Mouse (Mus musculus) heart, embryonic 11.5 days (tissue): ENCODE data around the gene Lrmda. TPM values are rescaled to one million over a fixed set of nuclear protein-coding genes. Genes with fewer than 3 reads are reported as not detected.

Experiments used
- ATAC-seq: fragments of 200-750 bp; cut with Nextera tagmentation; replicated peaks from 2 replicates; pipeline ENCODE4 v1.8.0; 2017; ENCODE audit warnings: moderate library complexity; ENCODE audit not compliant: insufficient number of reproducible peaks, low FRiP score, low TSS enrichment
- H3K27ac ChIP-seq: fragments of 300-500 bp; sonication (generic); 2 replicates; pipeline ENCODE4 v1.5.1; 2014; ENCODE audit warnings: mild to moderate bottlenecking, low read depth, low read length
- H3K27me3 ChIP-seq: fragments of 300-500 bp; sonication (generic); 2 replicates; pipeline ENCODE4 v1.6.1; 2014; ENCODE audit warnings: mild to moderate bottlenecking, low read length, mixed read lengths; ENCODE audit not compliant: control insufficient read depth, insufficient read depth
- H3K36me3 ChIP-seq: fragments of 300-500 bp; sonication (generic); 2 replicates; pipeline ENCODE4 v1.6.1; 2014; ENCODE audit warnings: mild to moderate bottlenecking, low read length, moderate library complexity, mixed read lengths; ENCODE audit not compliant: control insufficient read depth, insufficient read depth
- H3K4me1 ChIP-seq: fragments of 300-500 bp; sonication (generic); 2 replicates; pipeline ENCODE4 v1.6.1; 2014; ENCODE audit warnings: low read length; ENCODE audit not compliant: control insufficient read depth, insufficient read depth
- H3K4me2 ChIP-seq: fragments of 300-500 bp; sonication (generic); 2 replicates; pipeline ENCODE4 v1.6.1; 2014; ENCODE audit warnings: mild to moderate bottlenecking, moderate library complexity
- H3K4me3 ChIP-seq: fragments of 300-500 bp; sonication (generic); 2 replicates; pipeline ENCODE4 v1.5.1; 2014; ENCODE audit warnings: low read depth, low read length
- H3K9ac ChIP-seq: fragments of 300-500 bp; sonication (generic); 2 replicates; pipeline ENCODE4 v1.6.1; 2014; ENCODE audit warnings: mild to moderate bottlenecking, low read depth, low read length, moderate library complexity
- H3K9me3 ChIP-seq: fragments of 300-500 bp; sonication (generic); replicated peaks from 2 replicates; pipeline ENCODE4 v1.6.1; 2016; ENCODE audit warnings: low read length; ENCODE audit not compliant: control insufficient read depth
- WGBS: fragments of 180-500 bp; shearing (Covaris S2); extraction: QIAGEN DNeasy Blood & Tissue Kit; methylation state at CpG from one replicate; pipeline ENCODE4 v1.1.7; 2014; ENCODE audit not compliant: insufficient replicate concordance; 5-methylcytosine and 5-hydroxymethylcytosine counted together
- polyA plus RNA-seq: library from polyadenylated mRNA; unstranded; fragments of >200 nt; fragmentation: Nextera tagmentation; extraction: Ambion mirVana; gene quantifications from 2 replicates; pipeline ENCODE4 v1.2.1, GENCODE M21; 2014

The Lrmda gene
- polyA plus RNA-seq, 1 experiment from 2014 or later = 0.70 TPM

DNA sequence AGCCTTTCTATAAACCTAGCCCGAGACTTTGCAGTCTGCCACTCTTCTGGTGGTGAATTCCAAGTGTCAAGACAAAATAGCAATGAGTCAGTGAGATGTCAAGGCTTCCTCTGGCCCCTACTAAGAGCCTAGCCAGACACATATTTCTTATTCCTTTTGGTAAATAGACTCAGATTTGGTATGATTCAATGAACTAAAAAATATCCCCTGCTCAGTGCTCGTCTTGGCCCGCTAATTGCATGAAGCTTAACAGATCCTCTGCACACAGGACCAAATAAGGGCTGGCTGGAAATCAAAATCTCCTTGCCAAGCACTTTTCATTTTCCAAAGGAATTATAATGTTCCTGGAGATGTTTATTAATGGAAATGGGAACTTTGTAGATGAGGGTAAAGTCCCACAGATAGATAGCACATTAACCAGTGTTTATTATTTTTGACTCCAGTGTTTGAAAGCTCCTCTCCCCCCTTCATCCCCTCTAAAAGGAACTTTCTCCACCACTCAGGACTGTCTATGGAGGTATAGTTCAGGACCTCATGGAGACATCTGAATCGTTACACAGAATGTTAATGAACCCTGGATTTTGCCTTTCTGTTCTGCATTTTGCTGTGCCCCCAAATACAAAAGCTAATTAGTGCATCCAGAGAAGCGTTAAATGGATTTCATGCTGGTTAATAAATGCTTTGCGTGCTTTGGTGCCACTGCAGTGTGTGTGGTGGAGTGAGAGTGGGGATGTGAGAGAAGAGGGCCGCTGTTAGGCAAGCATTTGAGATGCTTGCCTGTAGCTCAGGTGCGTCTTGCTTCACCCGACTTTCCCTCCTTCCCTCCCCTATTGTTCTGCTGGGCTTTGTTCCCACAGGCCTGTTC is 945.5 kb downstream of the Lrmda start:
- Histone ChIP-seq H3K27ac (no peak overlapping the region), H3K36me3 (no peaks in the 10 kb centered on the region), H3K9ac (no peak overlapping the region), H3K27me3 (no peaks in the 10 kb centered on the region), H3K4me1 (no peaks in the 10 kb centered on the region), H3K9me3 (no peaks in the 10 kb centered on the region), H3K4me2 (no peak overlapping the region), H3K4me3 (no peak overlapping the region)
- 73% methylated on average over 9 of the region's 9 CpGs for WGBS
- no peak for ATAC-seq

DNA sequence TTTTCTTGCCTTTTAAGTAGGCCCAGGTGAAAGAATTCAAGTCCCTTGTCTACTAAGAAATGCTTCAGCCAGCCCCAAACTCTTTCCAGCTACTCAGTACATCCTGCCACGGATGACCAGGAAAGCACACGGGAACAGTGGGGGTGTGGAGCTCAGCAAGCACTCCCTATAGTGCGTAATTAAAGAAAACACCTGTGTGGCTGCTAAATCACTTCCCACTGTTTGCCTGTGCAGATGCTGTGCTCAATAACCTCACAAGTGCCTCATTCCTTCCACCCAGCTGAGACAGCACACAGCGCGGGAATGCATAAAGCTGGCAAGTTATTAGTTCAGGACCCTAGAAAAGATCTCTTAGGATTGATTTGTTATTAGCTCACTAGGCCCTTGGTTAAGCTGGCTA is 949.2 kb downstream of the Lrmda start:
- ATAC-seq = no peak
- no peak overlapping the region for H3K4me3 ChIP-seq
- H3K4me2 ChIP-seq = no peak overlapping the region
- no peak overlapping the region for H3K9ac ChIP-seq
- H3K9me3 ChIP-seq = no peaks in the 10 kb centered on the region
- no peak overlapping the region for H3K27ac ChIP-seq
- H3K36me3 ChIP-seq = no peaks in the 10 kb centered on the region
- WGBS = 82% methylated on average over 5 of the region's 5 CpGs
- H3K27me3 ChIP-seq = no peaks in the 10 kb centered on the region
- H3K4me1 ChIP-seq = no peaks in the 10 kb centered on the region

DNA sequence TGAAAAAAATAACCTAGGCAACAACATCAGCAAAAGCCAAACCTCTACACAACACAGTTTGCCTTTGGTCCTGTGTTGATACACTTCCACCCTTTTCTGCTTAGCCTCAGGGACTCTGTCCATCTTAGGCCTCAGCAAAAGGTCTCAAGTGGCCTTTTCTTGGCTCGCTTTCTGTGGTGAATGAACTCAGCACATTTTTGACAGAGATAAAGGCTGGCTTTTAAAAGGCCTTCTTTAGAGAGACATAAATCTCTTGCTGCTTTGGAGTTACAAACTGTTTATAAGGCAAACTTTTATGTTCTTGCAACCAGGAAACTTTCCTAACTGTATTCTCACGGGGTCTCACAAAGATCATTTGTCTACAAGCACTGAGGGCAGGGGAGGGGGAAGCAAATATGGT is 967.2 kb downstream of the Lrmda start:
- H3K27ac ChIP-seq = no peak overlapping the region
- WGBS = 70% methylated on average over 2 of the region's 2 CpGs
- ATAC-seq = no peak
- no peaks in the 10 kb centered on the region for H3K27me3 ChIP-seq
- H3K9ac ChIP-seq = no peak overlapping the region
- no peak overlapping the region for H3K4me3 ChIP-seq
- H3K4me2 ChIP-seq = no peak overlapping the region
- no peaks in the 10 kb centered on the region for H3K9me3 ChIP-seq
- H3K4me1 ChIP-seq = no peaks in the 10 kb centered on the region
- H3K36me3 ChIP-seq = no peaks in the 10 kb centered on the region

DNA sequence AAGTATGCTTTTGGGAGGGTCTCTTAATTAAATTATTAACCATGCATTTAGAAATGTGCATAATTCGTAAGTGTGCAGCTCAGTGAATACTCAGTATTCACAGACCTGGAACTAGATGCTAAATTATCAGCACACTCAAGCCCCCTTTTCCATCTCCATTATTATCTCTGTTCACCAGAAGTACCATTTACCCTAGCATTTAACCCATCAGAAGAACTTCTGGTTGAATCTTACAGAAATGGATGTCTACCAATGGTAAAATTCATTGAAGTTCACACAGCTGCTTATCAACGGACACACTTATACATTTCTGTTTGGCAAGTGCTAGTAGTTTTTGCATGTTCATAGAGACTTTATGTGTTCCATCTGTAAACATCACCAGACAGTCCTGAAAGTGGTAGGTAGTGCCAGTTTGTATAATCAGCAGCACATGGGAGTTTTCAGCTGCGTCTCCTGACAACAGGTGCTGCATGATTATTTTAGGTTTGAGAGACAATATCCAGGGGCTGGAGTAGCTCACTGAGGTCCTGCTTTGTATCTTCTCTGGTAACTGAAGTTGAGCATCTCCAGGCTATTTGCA is 968.7 kb downstream of the Lrmda start:
- no peak overlapping the region for H3K9ac ChIP-seq
- no peak overlapping the region for H3K27ac ChIP-seq
- no peaks in the 10 kb centered on the region for H3K4me1 ChIP-seq
- ATAC-seq = no peak
- 78% methylated on average over 3 of the region's 3 CpGs for WGBS
- no peak overlapping the region for H3K4me2 ChIP-seq
- no peaks in the 10 kb centered on the region for H3K9me3 ChIP-seq
- H3K4me3 ChIP-seq = no peak overlapping the region
- H3K27me3 ChIP-seq = no peaks in the 10 kb centered on the region
- H3K36me3 ChIP-seq = no peaks in the 10 kb centered on the region

DNA sequence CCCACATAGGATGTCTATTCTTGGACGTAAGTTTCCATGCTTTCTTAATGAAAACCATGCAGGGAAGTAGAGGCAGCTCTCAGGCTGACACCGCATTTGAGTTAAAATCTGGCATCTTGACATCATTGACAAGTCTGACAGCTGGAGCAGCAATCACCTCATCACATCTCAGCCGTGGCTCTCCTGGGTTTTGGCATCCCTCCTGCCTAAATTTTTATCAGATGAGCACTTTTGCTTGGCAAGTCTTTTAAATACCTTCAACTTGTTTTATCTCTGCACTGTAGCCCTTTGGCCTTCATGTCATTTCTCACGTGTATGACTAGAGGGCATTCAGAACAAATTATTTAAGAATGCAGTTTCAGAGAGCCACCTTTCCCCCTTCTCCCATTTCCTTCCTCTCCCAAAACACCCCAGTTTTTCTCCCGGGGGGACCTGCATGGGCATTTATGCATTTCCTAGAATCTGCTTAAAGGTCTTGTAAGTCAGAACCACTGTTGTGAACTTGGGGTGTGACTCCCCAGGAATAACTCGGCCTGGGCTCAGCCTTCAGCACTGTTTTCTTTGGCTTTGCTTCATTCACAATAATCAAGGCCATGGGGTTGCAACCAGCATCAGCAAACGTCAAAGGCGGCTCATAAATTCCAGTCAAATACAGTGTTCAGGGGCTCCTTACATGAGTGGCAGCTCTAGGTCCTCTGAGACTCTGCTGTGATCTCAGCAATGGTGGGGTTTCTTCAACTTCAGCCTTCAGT is 975.8 kb downstream of the Lrmda start:
- 60% methylated on average over 8 of the region's 8 CpGs for WGBS

DNA sequence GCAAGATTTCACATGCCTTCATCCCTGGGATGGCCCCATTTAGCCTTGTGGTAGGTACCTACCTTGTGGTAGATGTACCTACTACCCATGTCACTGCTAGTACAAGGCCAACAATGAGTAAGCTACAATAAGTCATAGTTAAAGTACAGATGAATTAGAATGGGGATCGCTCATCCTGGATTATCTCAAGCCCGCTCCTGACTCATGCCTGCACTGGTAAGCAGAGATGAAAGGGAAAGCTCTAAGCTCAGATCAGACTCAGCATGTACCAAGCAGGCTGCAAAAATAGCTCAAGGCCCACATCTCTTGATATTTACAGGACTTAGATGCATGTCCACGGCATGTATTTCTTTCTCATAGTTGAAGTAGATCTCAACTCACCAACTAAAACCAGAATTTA is 979.4 kb downstream of the Lrmda start:
- no peaks in the 10 kb centered on the region for H3K27me3 ChIP-seq
- 59% methylated on average over 3 of the region's 3 CpGs for WGBS
- ATAC-seq = no peak

More for the DNA sequence above, 975.8 kb downstream of the Lrmda start:
- Histone ChIP-seq H3K27me3 (no peaks in the 10 kb centered on the region), H3K27ac (no peak overlapping the region), H3K4me1 (no peaks in the 10 kb centered on the region), H3K9me3 (no peaks in the 10 kb centered on the region), H3K36me3 (no peaks in the 10 kb centered on the region), H3K4me2 (no peak overlapping the region), H3K9ac (no peak overlapping the region), H3K4me3 (no peak overlapping the region)
- ATAC-seq = no peak

DNA sequence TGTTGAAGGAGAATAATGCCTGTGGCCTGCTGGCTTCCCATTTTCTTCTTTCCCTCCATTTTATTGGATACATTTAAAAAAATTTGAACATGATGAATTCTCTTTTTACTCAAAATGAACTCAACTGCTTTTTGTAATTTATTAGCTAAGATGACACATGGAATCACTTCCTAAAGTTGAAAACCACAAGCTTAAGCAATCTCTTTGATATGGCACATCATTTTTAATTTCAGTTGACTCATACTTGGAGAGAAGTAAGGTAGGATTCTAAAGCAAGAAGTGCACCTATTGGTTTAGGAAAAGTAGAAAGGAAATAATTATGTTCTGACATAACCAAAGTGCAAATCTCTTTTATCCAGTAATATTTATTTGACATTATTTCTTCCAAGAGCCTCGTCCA is 992.5 kb downstream of the Lrmda start:
- ATAC-seq = no peak
- Histone ChIP-seq H3K9ac (no peak overlapping the region), H3K27ac (no peak overlapping the region), H3K27me3 (no peaks in the 10 kb centered on the region), H3K36me3 (no peaks in the 10 kb centered on the region), H3K4me3 (no peak overlapping the region), H3K4me1 (no peaks in the 10 kb centered on the region), H3K4me2 (no peak overlapping the region), H3K9me3 (no peaks in the 10 kb centered on the region)
- WGBS = 73% methylated on average over 1 of the region's 1 CpGs

More for the DNA sequence above, 979.4 kb downstream of the Lrmda start:
- Histone ChIP-seq H3K4me1 (no peaks in the 10 kb centered on the region), H3K4me2 (no peak overlapping the region), H3K4me3 (no peak overlapping the region), H3K27ac (no peak overlapping the region), H3K9ac (no peak overlapping the region), H3K9me3 (no peaks in the 10 kb centered on the region), H3K36me3 (no peaks in the 10 kb centered on the region)

DNA sequence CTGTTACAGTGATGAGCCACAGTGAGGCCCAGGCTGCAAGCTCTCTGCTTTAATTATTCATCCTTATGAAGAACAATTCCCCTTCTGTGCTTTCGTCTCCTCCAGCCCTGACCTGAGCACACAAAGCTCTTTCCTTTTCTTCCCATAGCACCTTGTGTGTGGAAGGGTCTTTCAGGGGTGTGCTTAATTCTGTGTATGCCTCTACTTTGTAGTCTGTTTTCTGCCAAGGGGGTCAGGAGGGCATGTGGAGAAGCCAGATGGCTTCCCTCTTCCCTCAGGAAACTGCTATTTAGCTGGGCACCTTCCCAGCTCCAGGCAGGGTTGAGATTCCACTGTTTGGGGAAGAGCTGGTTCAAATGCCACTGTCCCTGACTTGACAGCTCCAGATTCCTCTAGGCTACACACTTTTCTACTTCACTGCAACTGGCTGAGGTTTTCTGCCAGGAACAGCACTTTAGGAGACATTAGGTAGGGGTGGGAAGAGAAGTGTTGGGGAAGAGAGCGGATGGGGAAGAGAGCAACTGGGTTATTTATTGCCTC is 995.3 kb downstream of the Lrmda start:
- WGBS = 75% methylated on average over 2 of the region's 2 CpGs
- no peaks in the 10 kb centered on the region for H3K36me3 ChIP-seq
- no peak for ATAC-seq
- no peaks in the 10 kb centered on the region for H3K9me3 ChIP-seq
- no peaks in the 10 kb centered on the region for H3K27me3 ChIP-seq
- H3K27ac ChIP-seq = no peak overlapping the region
- H3K4me3 ChIP-seq = no peak overlapping the region
- H3K9ac ChIP-seq = no peak overlapping the region
- no peaks in the 10 kb centered on the region for H3K4me1 ChIP-seq
- no peak overlapping the region for H3K4me2 ChIP-seq
